Mouse (Mus musculus) small intestine, adult 10 weeks (tissue): ENCODE measurements around the gene Gna14. TPM values are rescaled to one million over a fixed set of nuclear protein-coding genes. Genes with fewer than 3 reads are reported as not detected.

Source experiments
- polyA plus RNA-seq: library from polyadenylated mRNA; stranded (reverse); fragments of 350-450 nt; fragmentation: Illumina TruSeq; extraction: RNeasy Lipid Tissue Mini Kit (QIAGEN cat#74804); gene quantifications from one replicate; pipeline ENCODE4 v1.2.3, GENCODE M21; 2014; ENCODE audit warnings: low replicate concordance

The Gna14 gene
- polyA plus RNA-seq: 0.71 TPM

GRCm38 (mm10) chr19:16435531-16436231, at the start of gene Gna14:
Gna14 (plus strand) TSS chr19:16435762.

